Mouse (Mus musculus) ES-Bruce4 (cell line): ENCODE data around the gene Nfs1. TPM values are rescaled to one million over a fixed set of nuclear protein-coding genes. Genes with fewer than 3 reads are reported as not detected.

Experiments used
- H3K27ac ChIP-seq: 2 replicates; pipeline ENCODE4 v1.5.1; 2012; ENCODE audit warnings: low read length, inconsistent platforms; ENCODE audit not compliant: insufficient read depth
- H3K27me3 ChIP-seq: 2 replicates; pipeline ENCODE4 v1.6.1; 2012; ENCODE audit warnings: mild to moderate bottlenecking, low read length, inconsistent platforms; ENCODE audit not compliant: control insufficient read depth, poor library complexity, insufficient read depth, severe bottlenecking
- H3K36me3 ChIP-seq: 2 replicates; pipeline ENCODE4 v1.6.1; 2012; ENCODE audit warnings: inconsistent platforms, mild to moderate bottlenecking, low read length, moderate library complexity; ENCODE audit not compliant: control insufficient read depth, poor library complexity, insufficient read depth, severe bottlenecking
- H3K4me1 ChIP-seq: one replicate; pipeline ENCODE4 v1.8.1; 2011; ENCODE audit warnings: low read length; ENCODE audit not compliant: control insufficient read depth, insufficient read depth
- H3K4me3 ChIP-seq: 2 replicates; pipeline ENCODE4 v1.5.1; 2011; ENCODE audit warnings: low read depth, mild to moderate bottlenecking, low read length
- H3K9ac ChIP-seq: 2 replicates; pipeline ENCODE4 v1.6.1; 2012; ENCODE audit warnings: low read depth, mild to moderate bottlenecking, inconsistent platforms; ENCODE audit not compliant: poor library complexity, severe bottlenecking
- H3K9me3 ChIP-seq: replicated peaks from 2 replicates; pipeline ENCODE4 v1.6.1; 2012; ENCODE audit warnings: mild to moderate bottlenecking, low read length, inconsistent platforms; ENCODE audit not compliant: control insufficient read depth, poor library complexity, insufficient read depth, severe bottlenecking
- CTCF ChIP-seq: IDR thresholded peaks from one replicate; pipeline ENCODE4 v1.8.1; 2011; ENCODE audit warnings: low read depth, low read length
- EP300 ChIP-seq: IDR thresholded peaks from 2 replicates; pipeline ENCODE4 v1.6.1; 2011; ENCODE audit warnings: low read depth, low read length; ENCODE audit not compliant: insufficient read depth
- POLR2A ChIP-seq: IDR thresholded peaks from one replicate; pipeline ENCODE4 v1.8.1; 2011; ENCODE audit warnings: low read length; ENCODE audit not compliant: insufficient read depth
- polyA plus RNA-seq: library from polyadenylated mRNA; stranded (reverse); fragments of >200 nt; gene quantifications from 2 replicates; pipeline ENCODE4 v1.2.4, GENCODE M21; 2011; ENCODE audit warnings: low read depth; ENCODE audit not compliant: missing spikeins, insufficient read depth, insufficient read length

Gene Nfs1
- polyA plus RNA-seq, 1 experiment = 35.8 TPM

DNA sequence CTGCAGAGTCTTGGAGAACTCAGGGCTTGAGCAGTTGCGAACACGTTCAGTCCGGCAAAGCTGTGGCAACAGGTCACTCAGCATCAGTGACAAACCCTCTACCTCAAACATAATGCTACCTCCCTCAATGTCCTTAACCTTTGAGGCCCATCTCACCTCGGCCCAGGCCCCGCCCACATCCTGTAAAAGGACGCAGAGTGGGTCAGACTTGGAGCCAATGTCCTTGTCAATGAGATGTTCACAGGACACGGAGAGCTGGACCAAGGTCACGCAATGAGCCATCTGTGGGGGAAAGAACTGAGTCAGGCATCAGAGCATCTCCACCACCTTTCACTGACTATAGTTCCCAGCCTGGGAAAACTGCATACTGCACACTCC is 64.8 kb downstream of the Nfs1 start:
- no peaks in the 10 kb centered on the region for H3K36me3 ChIP-seq
- H3K9ac ChIP-seq = no peak overlapping the region
- TF ChIP-seq EP300 (no peak), POLR2A (no peak), CTCF (no peak)

DNA sequence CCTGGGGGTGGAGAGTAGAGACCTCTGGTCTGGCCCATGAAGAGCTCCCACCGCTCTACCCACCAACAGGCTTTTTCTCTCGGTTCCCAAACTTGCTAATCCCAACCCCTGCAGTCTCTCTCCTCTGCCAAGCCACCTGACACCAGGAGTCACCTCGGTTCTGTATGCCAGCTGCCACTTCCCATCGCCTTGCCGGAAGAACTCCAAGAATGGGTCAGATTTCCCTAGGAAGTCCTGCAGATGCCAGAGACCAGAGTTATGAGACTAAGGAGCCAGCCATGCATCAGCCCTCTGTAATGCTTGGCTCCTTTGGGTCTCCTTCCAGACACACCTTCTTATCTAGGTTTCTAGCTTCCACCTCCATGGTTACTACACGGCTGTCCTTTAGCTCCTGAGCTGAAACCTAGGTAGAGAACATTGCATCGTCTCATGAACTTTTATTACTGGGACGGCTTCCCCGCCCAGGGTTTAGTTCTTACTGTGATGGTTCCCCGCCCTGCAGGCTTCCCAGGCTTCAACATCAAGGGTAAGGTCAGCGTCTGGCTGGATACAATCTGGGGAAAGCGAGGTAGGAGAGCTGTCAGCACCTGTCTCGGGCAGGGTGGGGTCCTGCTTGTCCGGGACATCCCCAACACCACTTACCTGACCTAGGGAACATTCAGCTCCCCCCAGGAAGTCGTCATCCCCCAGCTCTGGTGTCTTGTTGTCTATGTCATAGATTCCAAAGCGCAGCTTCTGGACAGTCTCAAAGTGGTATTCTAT is 65.4 kb downstream of the Nfs1 start:
- H3K27ac ChIP-seq = no peak overlapping the region
- TF ChIP-seq POLR2A (no peak), CTCF (no peak), EP300 (no peak)
- no peak overlapping the region for H3K4me3 ChIP-seq
- H3K4me1 ChIP-seq = no peaks in the 10 kb centered on the region
- H3K9ac ChIP-seq = no peak overlapping the region
- H3K36me3 ChIP-seq = no peaks in the 10 kb centered on the region
- H3K27me3 ChIP-seq = no peaks in the 10 kb centered on the region
- H3K9me3 ChIP-seq = no peaks in the 10 kb centered on the region

More for the DNA sequence above, 64.8 kb downstream of the Nfs1 start:
- no peak overlapping the region for H3K4me3 ChIP-seq
- no peaks in the 10 kb centered on the region; the same call in 1 of the 2 replicates for H3K9me3 ChIP-seq
- no peaks in the 10 kb centered on the region for H3K27me3 ChIP-seq
- no peaks in the 10 kb centered on the region for H3K4me1 ChIP-seq
- H3K27ac ChIP-seq = no peak overlapping the region

DNA sequence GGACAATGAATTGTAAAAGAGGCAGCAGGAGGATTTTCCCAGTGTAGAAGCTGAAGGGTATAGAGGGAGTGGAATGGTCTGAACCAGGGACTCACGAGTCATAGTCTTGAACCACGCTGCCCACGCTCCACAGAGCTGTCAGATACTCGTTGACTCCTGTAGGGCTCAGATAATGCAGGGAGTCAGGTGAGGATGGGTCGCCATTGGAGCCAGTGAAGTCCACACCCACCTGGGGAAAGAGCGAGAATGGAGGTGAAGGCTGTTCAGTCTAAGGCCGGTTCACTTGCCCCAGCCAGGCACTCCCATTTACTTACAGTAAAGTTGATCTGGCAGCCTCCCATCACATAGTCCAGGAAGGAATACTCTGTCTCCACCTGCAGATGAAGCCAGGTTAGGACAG is 66.5 kb downstream of the Nfs1 start:
- Histone ChIP-seq H3K27ac (no peak overlapping the region), H3K4me1 (no peaks in the 10 kb centered on the region), H3K9me3 (no peaks in the 10 kb centered on the region), H3K9ac (no peak overlapping the region), H3K4me3 (no peak overlapping the region), H3K36me3 (no peaks in the 10 kb centered on the region), H3K27me3 (no peaks in the 10 kb centered on the region)
- TF ChIP-seq POLR2A (no peak), EP300 (no peak), CTCF (no peak)

DNA sequence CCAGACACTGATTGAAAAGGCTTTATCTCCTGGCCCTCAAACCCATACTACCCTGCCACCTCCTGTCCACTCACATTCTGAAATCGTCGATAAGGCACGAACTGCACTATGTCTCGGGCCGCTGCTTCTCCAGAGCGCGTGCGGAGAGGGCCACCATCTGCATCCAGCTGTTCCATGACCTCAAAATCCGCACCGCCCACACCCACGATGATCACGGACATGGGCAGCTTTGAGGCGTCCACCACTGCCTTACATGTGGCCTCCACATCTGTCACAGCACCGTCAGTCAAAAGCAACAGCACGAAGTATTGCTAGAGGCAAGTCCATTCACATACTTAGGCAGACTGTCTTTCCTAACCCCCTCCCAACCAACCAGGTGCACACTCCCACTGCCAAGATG is 70.3 kb downstream of the Nfs1 start:
- no peaks in the 10 kb centered on the region for H3K27me3 ChIP-seq
- no peak overlapping the region for H3K9ac ChIP-seq
- TF ChIP-seq EP300 (no peak), CTCF (no peak), POLR2A (no peak)
- no peaks in the 10 kb centered on the region for H3K9me3 ChIP-seq
- no peak overlapping the region for H3K4me3 ChIP-seq
- H3K36me3 ChIP-seq = no peaks in the 10 kb centered on the region
- no peak overlapping the region for H3K27ac ChIP-seq
- no peaks in the 10 kb centered on the region for H3K4me1 ChIP-seq

Other genes starting within 250 kb of the Nfs1 start
- gene Uqcc1, start 213.9 kb downstream of the Nfs1 start, polyA plus RNA-seq = 65.2 and 71.2 TPM in 2 replicates
- not detected in 2 replicates for gene Gm15557, start 203.5 kb downstream of the Nfs1 start, polyA plus RNA-seq
- gene Gdf5, start 198.8 kb downstream of the Nfs1 start, polyA plus RNA-seq = not detected in 2 replicates
- gene Cep250, start 187.7 kb downstream of the Nfs1 start, polyA plus RNA-seq = 24.9 and 26.0 TPM in 2 replicates
- 2.4 and 2.9 TPM in 2 replicates for gene 6430550D23Rik, start 136.2 kb downstream of the Nfs1 start, polyA plus RNA-seq
- 72.2 and 82.1 TPM in 2 replicates for gene Ergic3, start 136.1 kb downstream of the Nfs1 start, polyA plus RNA-seq
- gene Fer1l4, start 91.2 kb downstream of the Nfs1 start, polyA plus RNA-seq = 0.87 TPM in 1 of 2 replicates, not detected in the other
- gene Spag4, start 79.0 kb downstream of the Nfs1 start, polyA plus RNA-seq = 3.8 and 6.1 TPM in 2 replicates
- gene Cpne1, start 32.2 kb downstream of the Nfs1 start, polyA plus RNA-seq = 34.4 and 50.7 TPM in 2 replicates
- 64.5 and 78.1 TPM in 2 replicates for gene Rbm12, start 32.2 kb downstream of the Nfs1 start, polyA plus RNA-seq
- 43.0 and 52.2 TPM in 2 replicates for gene Gm28036, start 17.1 kb downstream of the Nfs1 start, polyA plus RNA-seq
- 83.8 and 109 TPM in 2 replicates for gene Romo1, start 147 bp downstream of the Nfs1 start, polyA plus RNA-seq
- 478 and 518 TPM in 2 replicates for gene Rbm39, start 36.1 kb upstream of the Nfs1 start, polyA plus RNA-seq
- gene Phf20, start 52.3 kb upstream of the Nfs1 start, polyA plus RNA-seq = 71.2 and 78.8 TPM in 2 replicates
- 4.8 and 6.5 TPM in 2 replicates for gene Cnbd2, start 168.1 kb upstream of the Nfs1 start, polyA plus RNA-seq
- gene Scand1, start 168.5 kb upstream of the Nfs1 start, polyA plus RNA-seq = 20.1 and 20.5 TPM in 2 replicates